Mouse (Mus musculus): Measurements from ENCODE around the gene Hsp90aa1. TPM values are rescaled to one million over a fixed set of nuclear protein-coding genes. Genes with fewer than 3 reads are reported as not detected.
"Not testable (repeated sequence)": the region's sequence is repeated elsewhere in the genome, so short reads cannot be mapped to it uniquely, and the experiment has no call there.

The Hsp90aa1 gene
- polyA plus RNA-seq (2012; rRNA removed): 38.9 and 40.7 TPM in 2 replicates

DNA sequence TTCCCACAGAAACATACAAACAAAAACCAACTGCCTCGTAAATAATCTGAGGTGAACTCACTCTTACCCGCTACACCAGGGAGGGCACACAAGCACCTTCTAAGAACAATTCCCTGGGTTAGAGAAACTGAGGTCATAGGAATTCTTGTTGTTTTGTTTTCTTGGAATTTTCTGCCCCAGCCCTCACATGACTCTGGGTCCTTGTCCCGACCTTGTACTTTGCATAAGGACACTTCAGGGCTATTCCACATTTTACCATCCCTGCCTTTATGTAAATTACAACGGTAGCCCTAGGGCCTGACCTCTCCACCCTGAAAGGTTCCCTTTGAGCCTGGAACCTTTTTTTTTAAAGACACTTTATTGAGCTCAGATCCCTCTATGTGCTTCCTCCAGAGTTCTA is at the start of gene Hsp90aa1:
Hsp90aa1 (minus strand) TSS at position 173 of the 400 bp plus-strand sequence.
- Histone ChIP-seq H3K36me3 (ENCODE audit: control insufficient read depth, insufficient read depth, low read length) (no peaks in the 10 kb centered on the region), H3K27ac (ENCODE audit: insufficient read depth, low read length) (no peak within 1 kb of the TSS), H3K27me3 (ENCODE audit: control insufficient read depth, insufficient read depth, low read length) (no peaks in the 10 kb centered on the region), H3K4me1 (ENCODE audit: control insufficient read depth, insufficient read depth, insufficient read length) (peaks cover 9% of the 10 kb centered on the region; the same call in 1 of the 2 replicates), H3K4me3 (ENCODE audit: extremely low read depth, insufficient read depth, insufficient read length) (no peak within 1 kb of the TSS)
- no peak for DNase-seq (ENCODE audit: low read depth in 1 of 2, low spot score in 2 of 2)
- WGBS: 58% methylated on average over 4 of the region's 4 CpGs
- TF ChIP-seq CTCF (IDR thresholded peaks at IDR 0.05; ENCODE audit: extremely low read depth, insufficient read depth, insufficient read length, insufficient replicate concordance) (no peak), POLR2A (IDR thresholded peaks at IDR 0.05; ENCODE audit: low read depth, low read length) (no peak)

GRCm38 (mm10) chr12:110750770-110751439 is 48.4 kb upstream of the Hsp90aa1 start:
- H3K4me3 ChIP-seq (ENCODE audit: extremely low read depth, insufficient read depth, insufficient read length): peak overlapping the region; percentile 26; the same call in 1 of the 2 replicates
- no peaks in the 10 kb centered on the region for H3K27me3 ChIP-seq (ENCODE audit: control insufficient read depth, insufficient read depth, low read length)
- peak overlapping the region; percentile 70 for H3K27ac ChIP-seq (ENCODE audit: insufficient read depth, low read length)
- H3K36me3 ChIP-seq (ENCODE audit: control insufficient read depth, insufficient read depth, low read length): no peaks in the 10 kb centered on the region
- H3K4me1 ChIP-seq (ENCODE audit: control insufficient read depth, insufficient read depth, insufficient read length): peaks cover 2% of the 10 kb centered on the region; the same call in 1 of the 2 replicates
- 17% methylated on average over 10 of the region's 10 CpGs for WGBS
- TF ChIP-seq POLR2A (IDR thresholded peaks at IDR 0.05; ENCODE audit: low read depth, low read length) (no peak), CTCF (IDR thresholded peaks at IDR 0.05; ENCODE audit: extremely low read depth, insufficient read depth, insufficient read length, insufficient replicate concordance) (no peak)
- peak in 1 of 2 experiments; percentile 13 for DNase-seq (ENCODE audit: low read depth in 1 of 2, low spot score in 2 of 2)

GRCm38 (mm10) chr12:110738158-110738921 is 35.8 kb upstream of the Hsp90aa1 start:
- H3K36me3 ChIP-seq (ENCODE audit: control insufficient read depth, insufficient read depth, low read length): no peaks in the 10 kb centered on the region
- no peaks in the 10 kb centered on the region for H3K27me3 ChIP-seq (ENCODE audit: control insufficient read depth, insufficient read depth, low read length)
- DNase-seq (ENCODE audit: low read depth in 1 of 2, low spot score in 2 of 2): no peak
- TF ChIP-seq POLR2A (IDR thresholded peaks at IDR 0.05; ENCODE audit: low read depth, low read length) (no peak), CTCF (IDR thresholded peaks at IDR 0.05; ENCODE audit: extremely low read depth, insufficient read depth, insufficient read length, insufficient replicate concordance) (no peak)
- peaks cover 7% of the 10 kb centered on the region; the same call in 1 of the 2 replicates for H3K4me1 ChIP-seq (ENCODE audit: control insufficient read depth, insufficient read depth, insufficient read length)
- peak overlapping the region; percentile 68 for H3K27ac ChIP-seq (ENCODE audit: insufficient read depth, low read length)
- peak overlapping the region; percentile 89 for H3K4me3 ChIP-seq (ENCODE audit: extremely low read depth, insufficient read depth, insufficient read length)
- WGBS: under 1% methylated on average over 66 of the region's 72 CpGs

- WGBS: under 1% methylated on average over 69 of the region's 69 CpGs
- Histone ChIP-seq H3K36me3 (ENCODE audit: control insufficient read depth, insufficient read depth, low read length) (no peaks in the 10 kb centered on the region), H3K27ac (ENCODE audit: insufficient read depth, low read length) (peak within 1 kb of the TSS; percentile 68), H3K27me3 (ENCODE audit: control insufficient read depth, insufficient read depth, low read length) (no peaks in the 10 kb centered on the region), H3K4me1 (ENCODE audit: control insufficient read depth, insufficient read depth, insufficient read length) (peaks cover 7% of the 10 kb centered on the region; the same call in 1 of the 2 replicates), H3K4me3 (ENCODE audit: extremely low read depth, insufficient read depth, insufficient read length) (peak within 1 kb of the TSS; percentile 89)
- TF ChIP-seq CTCF (IDR thresholded peaks at IDR 0.05; ENCODE audit: extremely low read depth, insufficient read depth, insufficient read length, insufficient replicate concordance): peak; percentile 0; the same call in 1 of the 2 replicates
- TF ChIP-seq POLR2A (IDR thresholded peaks at IDR 0.05; ENCODE audit: low read depth, low read length): peak; percentile 77
- DNase-seq (ENCODE audit: low read depth in 1 of 2, low spot score in 2 of 2): peak; percentile 88 to 99
These were observed 34.9 kb upstream of the Hsp90aa1 start, which contains the start of gene Wdr20 for GRCm38 (mm10) chr12:110737170-110738157. Wdr20 (plus strand) TSS chr12:110737944.

DNA sequence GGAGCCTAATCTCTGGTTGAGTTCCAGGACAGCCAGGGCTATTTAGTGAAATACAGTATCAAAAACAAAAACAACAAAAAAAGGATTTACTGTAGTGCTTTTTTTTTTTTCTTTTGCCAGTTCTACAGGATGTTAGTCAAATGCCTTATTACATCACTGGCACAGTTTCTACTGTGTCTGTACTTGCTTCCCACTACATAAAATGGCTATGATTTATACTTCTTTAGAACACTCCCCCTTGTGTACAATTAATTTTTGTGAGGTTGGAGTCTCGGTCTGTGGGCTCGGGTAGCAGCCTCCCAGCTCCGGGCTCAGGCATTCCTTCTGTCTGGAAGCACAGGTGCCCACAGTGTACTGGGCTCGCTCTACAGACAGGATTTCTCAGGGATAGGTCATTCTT is 34.1 kb upstream of the Hsp90aa1 start:
- Histone ChIP-seq H3K27me3 (ENCODE audit: control insufficient read depth, insufficient read depth, low read length) (no peaks in the 10 kb centered on the region), H3K4me3 (ENCODE audit: extremely low read depth, insufficient read depth, insufficient read length) (no peak overlapping the region), H3K36me3 (ENCODE audit: control insufficient read depth, insufficient read depth, low read length) (no peaks in the 10 kb centered on the region), H3K4me1 (ENCODE audit: control insufficient read depth, insufficient read depth, insufficient read length) (peaks cover 7% of the 10 kb centered on the region; the same call in 1 of the 2 replicates), H3K27ac (ENCODE audit: insufficient read depth, low read length) (no peak overlapping the region)
- TF ChIP-seq POLR2A (IDR thresholded peaks at IDR 0.05; ENCODE audit: low read depth, low read length) (no peak), CTCF (IDR thresholded peaks at IDR 0.05; ENCODE audit: extremely low read depth, insufficient read depth, insufficient read length, insufficient replicate concordance) (no peak)
- no peak for DNase-seq (ENCODE audit: low read depth in 1 of 2, low spot score in 2 of 2)
- 6% methylated on average over 4 of the region's 4 CpGs for WGBS

DNA sequence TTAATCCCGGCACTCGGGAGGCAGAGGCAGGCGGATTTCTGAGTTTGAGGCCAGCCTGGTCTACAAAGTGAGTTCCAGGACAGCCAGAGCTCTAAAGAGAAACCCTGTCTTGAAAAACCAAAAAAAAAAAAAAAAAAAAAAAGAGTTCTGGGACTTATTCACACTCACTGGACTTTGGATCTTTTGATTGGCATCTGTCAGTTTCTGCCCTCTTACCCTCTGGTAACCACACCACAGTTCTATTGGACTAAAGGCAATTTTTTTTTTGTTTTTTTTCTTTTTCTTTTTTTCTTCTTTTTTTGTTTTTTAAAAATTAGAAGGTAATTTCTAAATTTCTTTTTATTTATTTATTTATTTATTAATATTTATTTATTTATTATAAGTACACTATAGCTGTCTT is 30.7 kb upstream of the Hsp90aa1 start:
- H3K4me3 ChIP-seq (ENCODE audit: extremely low read depth, insufficient read depth, insufficient read length); H3K27ac ChIP-seq (ENCODE audit: insufficient read depth, low read length): not testable (repeated sequence)
- 94% methylated on average over 3 of the region's 3 CpGs for WGBS

More for the DNA sequence above, 30.7 kb upstream of the Hsp90aa1 start:
- H3K4me1 ChIP-seq (ENCODE audit: control insufficient read depth, insufficient read depth, insufficient read length); H3K27me3 ChIP-seq (ENCODE audit: control insufficient read depth, insufficient read depth, low read length); DNase-seq (ENCODE audit: low read depth in 1 of 2, low spot score in 2 of 2); H3K36me3 ChIP-seq (ENCODE audit: control insufficient read depth, insufficient read depth, low read length): not testable (repeated sequence)

All from spleen, adult 2 months (tissue).